Mouse (Mus musculus): Measurements from ENCODE around the gene Clec18a. TPM values are rescaled to one million over a fixed set of nuclear protein-coding genes. Genes with fewer than 3 reads are reported as not detected.
"Not testable (repeated sequence)": the region's sequence is repeated elsewhere in the genome, so short reads cannot be mapped to it uniquely, and the experiment has no call there.

The Clec18a gene
- polyA plus RNA-seq, 1 experiment from 2014 or later: not detected

- Histone ChIP-seq H3K27ac (ENCODE audit: low read length) (no peak overlapping the region), H3K9me3 (replicated peaks; ENCODE audit: control insufficient read depth, low read length) (no peaks in the 10 kb centered on the region), H3K4me2 (ENCODE audit: low read depth, low read length) (no peak overlapping the region), H3K36me3 (ENCODE audit: control insufficient read depth, insufficient read depth, low read length) (no peaks in the 10 kb centered on the region), H3K9ac (ENCODE audit: low read length) (no peak overlapping the region), H3K27me3 (ENCODE audit: control insufficient read depth, insufficient read depth, low read length) (no peaks in the 10 kb centered on the region), H3K4me1 (ENCODE audit: control insufficient read depth, insufficient read depth, low read length) (no peaks in the 10 kb centered on the region), H3K4me3 (replicated peaks; ENCODE audit: low read length) (no peak overlapping the region)
- no peak for ATAC-seq (ENCODE audit: insufficient read depth, low FRiP score)
- WGBS: 58% methylated on average over 12 of the region's 12 CpGs
Measured at GRCm38 (mm10) chr8:111081580-111082258, 10.5 kb downstream of the Clec18a start.

GRCm38 (mm10) chr8:111079861-111080271 is 12.4 kb downstream of the Clec18a start:
- WGBS: 30% methylated on average over 6 of the region's 6 CpGs
- ATAC-seq (ENCODE audit: insufficient read depth, low FRiP score): no peak
- no peaks in the 10 kb centered on the region for H3K9me3 ChIP-seq (replicated peaks; ENCODE audit: control insufficient read depth, low read length)
- H3K4me2 ChIP-seq (ENCODE audit: low read depth, low read length): no peak overlapping the region
- no peak overlapping the region for H3K27ac ChIP-seq (ENCODE audit: low read length)
- no peak overlapping the region for H3K9ac ChIP-seq (ENCODE audit: low read length)
- H3K27me3 ChIP-seq (ENCODE audit: control insufficient read depth, insufficient read depth, low read length): no peaks in the 10 kb centered on the region
- no peak overlapping the region for H3K4me3 ChIP-seq (replicated peaks; ENCODE audit: low read length)
- H3K36me3 ChIP-seq (ENCODE audit: control insufficient read depth, insufficient read depth, low read length): no peaks in the 10 kb centered on the region
- no peaks in the 10 kb centered on the region for H3K4me1 ChIP-seq (ENCODE audit: control insufficient read depth, insufficient read depth, low read length)

- no peak overlapping the region for H3K4me3 ChIP-seq (replicated peaks; ENCODE audit: low read length)
- no peak overlapping the region for H3K9ac ChIP-seq (ENCODE audit: low read length)
- no peak overlapping the region for H3K27ac ChIP-seq (ENCODE audit: low read length)
- H3K36me3 ChIP-seq (ENCODE audit: control insufficient read depth, insufficient read depth, low read length): no peaks in the 10 kb centered on the region
- no peak overlapping the region for H3K4me2 ChIP-seq (ENCODE audit: low read depth, low read length)
- no peaks in the 10 kb centered on the region for H3K9me3 ChIP-seq (replicated peaks; ENCODE audit: control insufficient read depth, low read length)
- WGBS: 55% methylated on average over 5 of the region's 5 CpGs
- no peaks in the 10 kb centered on the region for H3K4me1 ChIP-seq (ENCODE audit: control insufficient read depth, insufficient read depth, low read length)
- ATAC-seq (ENCODE audit: insufficient read depth, low FRiP score): no peak
- no peaks in the 10 kb centered on the region for H3K27me3 ChIP-seq (ENCODE audit: control insufficient read depth, insufficient read depth, low read length)
Measured at GRCm38 (mm10) chr8:111079461-111079860, 12.8 kb downstream of the Clec18a start.

GRCm38 (mm10) chr8:111075926-111076325 is 16.3 kb downstream of the Clec18a start:
- H3K4me3 ChIP-seq (replicated peaks; ENCODE audit: low read length): no peak overlapping the region

GRCm38 (mm10) chr8:111068660-111069059 is 23.6 kb downstream of the Clec18a start:
- not testable (repeated sequence) for ATAC-seq (ENCODE audit: insufficient read depth, low FRiP score); H3K9me3 ChIP-seq (replicated peaks; ENCODE audit: control insufficient read depth, low read length); H3K27ac ChIP-seq (ENCODE audit: low read length); H3K4me2 ChIP-seq (ENCODE audit: low read depth, low read length); H3K27me3 ChIP-seq (ENCODE audit: control insufficient read depth, insufficient read depth, low read length); H3K9ac ChIP-seq (ENCODE audit: low read length); H3K4me3 ChIP-seq (replicated peaks; ENCODE audit: low read length); H3K4me1 ChIP-seq (ENCODE audit: control insufficient read depth, insufficient read depth, low read length); H3K36me3 ChIP-seq (ENCODE audit: control insufficient read depth, insufficient read depth, low read length)
- 91% methylated on average over 9 of the region's 9 CpGs for WGBS

More at GRCm38 (mm10) chr8:111075926-111076325, 16.3 kb downstream of the Clec18a start:
- 82% methylated on average over 3 of the region's 3 CpGs for WGBS
- H3K4me1 ChIP-seq (ENCODE audit: control insufficient read depth, insufficient read depth, low read length): no peaks in the 10 kb centered on the region
- ATAC-seq (ENCODE audit: insufficient read depth, low FRiP score): no peak
- no peaks in the 10 kb centered on the region for H3K9me3 ChIP-seq (replicated peaks; ENCODE audit: control insufficient read depth, low read length)
- no peak overlapping the region for H3K4me2 ChIP-seq (ENCODE audit: low read depth, low read length)
- no peak overlapping the region for H3K27ac ChIP-seq (ENCODE audit: low read length)
- H3K36me3 ChIP-seq (ENCODE audit: control insufficient read depth, insufficient read depth, low read length): no peaks in the 10 kb centered on the region
- no peak overlapping the region for H3K9ac ChIP-seq (ENCODE audit: low read length)
- no peaks in the 10 kb centered on the region for H3K27me3 ChIP-seq (ENCODE audit: control insufficient read depth, insufficient read depth, low read length)

GRCm38 (mm10) chr8:111067439-111067838 is 24.8 kb downstream of the Clec18a start:
- Histone ChIP-seq H3K27me3 (ENCODE audit: control insufficient read depth, insufficient read depth, low read length) (no peaks in the 10 kb centered on the region), H3K4me3 (replicated peaks; ENCODE audit: low read length) (no peak overlapping the region), H3K27ac (ENCODE audit: low read length) (no peak overlapping the region), H3K36me3 (ENCODE audit: control insufficient read depth, insufficient read depth, low read length) (no peaks in the 10 kb centered on the region), H3K9ac (ENCODE audit: low read length) (no peak overlapping the region), H3K9me3 (replicated peaks; ENCODE audit: control insufficient read depth, low read length) (no peaks in the 10 kb centered on the region), H3K4me1 (ENCODE audit: control insufficient read depth, insufficient read depth, low read length) (no peaks in the 10 kb centered on the region), H3K4me2 (ENCODE audit: low read depth, low read length) (no peak overlapping the region)
- 23% methylated on average over 10 of the region's 10 CpGs for WGBS
- no peak for ATAC-seq (ENCODE audit: insufficient read depth, low FRiP score)

GRCm38 (mm10) chr8:111066308-111066707 is 25.9 kb downstream of the Clec18a start:
- Histone ChIP-seq H3K27ac (ENCODE audit: low read length) (no peak overlapping the region), H3K4me1 (ENCODE audit: control insufficient read depth, insufficient read depth, low read length) (peaks cover 6% of the 10 kb centered on the region), H3K9me3 (replicated peaks; ENCODE audit: control insufficient read depth, low read length) (no peaks in the 10 kb centered on the region), H3K9ac (ENCODE audit: low read length) (no peak overlapping the region), H3K36me3 (ENCODE audit: control insufficient read depth, insufficient read depth, low read length) (no peaks in the 10 kb centered on the region), H3K4me3 (replicated peaks; ENCODE audit: low read length) (no peak overlapping the region), H3K27me3 (ENCODE audit: control insufficient read depth, insufficient read depth, low read length) (no peaks in the 10 kb centered on the region), H3K4me2 (ENCODE audit: low read depth, low read length) (no peak overlapping the region)
- WGBS: 70% methylated on average over 4 of the region's 4 CpGs
- no peak for ATAC-seq (ENCODE audit: insufficient read depth, low FRiP score)

- Histone ChIP-seq H3K4me1 (ENCODE audit: control insufficient read depth, insufficient read depth, low read length) (peaks cover 13% of the 10 kb centered on the region), H3K36me3 (ENCODE audit: control insufficient read depth, insufficient read depth, low read length) (no peaks in the 10 kb centered on the region), H3K27ac (ENCODE audit: low read length) (no peak overlapping the region), H3K27me3 (ENCODE audit: control insufficient read depth, insufficient read depth, low read length) (no peaks in the 10 kb centered on the region), H3K9ac (ENCODE audit: low read length) (no peak overlapping the region), H3K4me2 (ENCODE audit: low read depth, low read length) (peak overlapping the region; percentile 85), H3K4me3 (replicated peaks; ENCODE audit: low read length) (peak overlapping the region; percentile 78), H3K9me3 (replicated peaks; ENCODE audit: control insufficient read depth, low read length) (no peaks in the 10 kb centered on the region)
- ATAC-seq (ENCODE audit: insufficient read depth, low FRiP score): no peak
- WGBS: 67% methylated on average over 2 of the region's 2 CpGs
Measured at GRCm38 (mm10) chr8:111062893-111063292, 29.3 kb downstream of the Clec18a start.

- peak overlapping the region; percentile 33; the same call in 1 of the 2 replicates for H3K27ac ChIP-seq (ENCODE audit: low read length)
- H3K36me3 ChIP-seq (ENCODE audit: control insufficient read depth, insufficient read depth, low read length): no peaks in the 10 kb centered on the region
- peak overlapping the region; percentile 78 for H3K4me3 ChIP-seq (replicated peaks; ENCODE audit: low read length)
- peaks cover 20% of the 10 kb centered on the region for H3K4me1 ChIP-seq (ENCODE audit: control insufficient read depth, insufficient read depth, low read length)
- H3K9me3 ChIP-seq (replicated peaks; ENCODE audit: control insufficient read depth, low read length): no peaks in the 10 kb centered on the region
- no peaks in the 10 kb centered on the region for H3K27me3 ChIP-seq (ENCODE audit: control insufficient read depth, insufficient read depth, low read length)
- H3K4me2 ChIP-seq (ENCODE audit: low read depth, low read length): peak overlapping the region; percentile 85
- ATAC-seq (ENCODE audit: insufficient read depth, low FRiP score): peak; percentile 88
- under 1% methylated on average over 27 of the region's 27 CpGs for WGBS
- H3K9ac ChIP-seq (ENCODE audit: low read length): peak overlapping the region; percentile 74
Measured at GRCm38 (mm10) chr8:111062072-111062757, 30.0 kb downstream of the Clec18a start.

Measured in stomach, embryonic 16.5 days (tissue).